Mouse (Mus musculus): ENCODE measurements around the gene Med13l. TPM values are rescaled to one million over a fixed set of nuclear protein-coding genes. Genes with fewer than 3 reads are reported as not detected.

Gene Med13l
- total and polyA plus RNA-seq, 2 experiments from 2014 or later, result 12.5 to 31.0 TPM

DNA sequence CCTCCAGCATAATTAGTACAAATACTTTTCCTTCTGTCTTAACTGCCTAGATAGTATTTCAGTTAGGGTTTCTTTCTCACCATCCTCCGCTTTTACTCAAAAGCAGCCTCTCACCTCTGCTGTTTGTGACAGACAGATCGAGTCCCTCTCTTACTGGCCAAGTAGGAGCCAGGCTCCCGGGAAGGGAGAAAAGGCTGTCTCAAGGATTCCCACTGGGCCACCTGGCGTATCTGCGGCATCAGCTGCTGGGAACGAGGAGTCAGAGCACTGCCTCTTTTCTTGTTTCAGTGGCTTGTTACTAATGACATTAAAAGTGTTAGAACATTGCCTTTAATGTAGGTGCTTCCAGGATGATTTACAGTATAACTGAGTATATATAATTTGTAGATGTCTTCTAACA, 164.9 kb downstream of the Med13l start:
- no peak overlapping the region for H3K4me2 ChIP-seq (ENCODE audit: low read depth)
- H3K4me1 ChIP-seq (ENCODE audit: insufficient read depth), result no peaks in the 10 kb centered on the region
- H3K27ac ChIP-seq (ENCODE audit: low read depth, low read length), result no peak overlapping the region
- ATAC-seq (no peak), DNase-seq (no peak)
- 56% methylated on average over 6 of the region's 6 CpGs for WGBS
- H3K9ac ChIP-seq, result no peak overlapping the region
- no peak overlapping the region for H3K4me3 ChIP-seq (ENCODE audit: low read depth, low read length)
- H3K27me3 ChIP-seq (ENCODE audit: insufficient read depth, low read length), result no peaks in the 10 kb centered on the region
- TF ChIP-seq CTCF (IDR thresholded peaks at IDR 0.05; ENCODE audit: low read depth), result no peak
- H3K36me3 ChIP-seq (ENCODE audit: insufficient read depth), result peaks cover 61% of the 10 kb centered on the region
- H3K9me3 ChIP-seq (ENCODE audit: low read length), result no peaks in the 10 kb centered on the region

DNA sequence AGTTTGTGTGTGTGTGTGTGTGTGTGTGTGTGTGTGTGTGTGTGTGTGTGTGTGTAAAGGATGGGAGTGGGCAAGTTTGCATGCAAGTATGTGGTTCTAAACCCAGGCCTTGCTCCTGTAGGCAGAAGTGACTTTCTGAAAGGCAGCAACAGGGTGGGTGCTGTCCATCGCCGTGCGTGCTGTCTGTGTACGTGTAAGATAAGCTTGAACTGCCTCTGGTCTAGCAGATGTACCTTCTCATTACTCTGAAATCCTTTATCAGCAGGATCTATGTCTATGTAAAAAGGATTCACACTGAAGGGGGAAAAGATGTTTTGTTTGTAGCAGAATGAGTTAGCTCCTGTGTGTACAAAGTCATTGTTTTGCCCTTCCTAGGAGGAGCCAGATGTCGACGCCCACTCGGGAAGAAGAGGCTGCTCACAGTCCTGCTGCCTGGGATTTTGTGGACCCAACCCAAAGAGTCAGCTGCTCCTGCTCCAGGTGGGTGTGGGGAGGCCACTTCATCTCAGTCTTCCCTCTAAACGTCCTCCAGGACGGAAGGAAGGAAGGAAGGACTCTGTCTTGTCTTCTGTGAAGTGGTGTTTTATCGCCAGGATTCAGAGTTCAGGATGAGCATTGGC, 165.5 kb downstream of the Med13l start:
- no peaks in the 10 kb centered on the region for H3K9me3 ChIP-seq (ENCODE audit: low read length)

DNA sequence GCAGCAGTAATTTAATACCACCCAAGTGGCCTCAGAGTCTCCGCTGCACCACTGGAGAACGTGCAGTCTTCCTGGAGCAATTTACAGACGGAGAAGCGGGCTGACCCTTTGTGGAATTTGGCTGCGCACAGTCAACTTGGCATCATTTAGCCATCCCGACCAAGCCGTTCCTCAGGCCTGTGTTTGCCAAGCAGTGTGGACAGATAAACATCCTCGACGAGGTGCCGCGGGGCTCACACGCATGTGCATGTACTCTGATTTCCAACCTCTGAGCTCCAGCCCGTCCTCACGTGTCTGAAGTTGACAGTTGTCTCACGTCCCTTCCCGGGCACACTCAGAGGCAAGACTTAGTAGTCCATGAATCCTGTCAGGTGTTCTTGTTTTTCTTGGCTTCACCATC, 166.9 kb downstream of the Med13l start:
- no peak overlapping the region for H3K4me2 ChIP-seq (ENCODE audit: low read depth)
- ATAC-seq, result no peak
- WGBS, result 89% methylated on average over 16 of the region's 16 CpGs

More for the DNA sequence above, 165.5 kb downstream of the Med13l start:
- ATAC-seq (no peak), DNase-seq (no peak)
- H3K4me3 ChIP-seq (ENCODE audit: low read depth, low read length), result no peak overlapping the region
- no peak for TF ChIP-seq CTCF (IDR thresholded peaks at IDR 0.05; ENCODE audit: low read depth)
- 79% methylated on average over 10 of the region's 10 CpGs for WGBS
- H3K4me2 ChIP-seq (ENCODE audit: low read depth), result no peak overlapping the region
- no peaks in the 10 kb centered on the region for H3K27me3 ChIP-seq (ENCODE audit: insufficient read depth, low read length)
- peaks cover 67% of the 10 kb centered on the region for H3K36me3 ChIP-seq (ENCODE audit: insufficient read depth)
- H3K4me1 ChIP-seq (ENCODE audit: insufficient read depth), result no peaks in the 10 kb centered on the region
- no peak overlapping the region for H3K27ac ChIP-seq (ENCODE audit: low read depth, low read length)
- no peak overlapping the region for H3K9ac ChIP-seq

DNA sequence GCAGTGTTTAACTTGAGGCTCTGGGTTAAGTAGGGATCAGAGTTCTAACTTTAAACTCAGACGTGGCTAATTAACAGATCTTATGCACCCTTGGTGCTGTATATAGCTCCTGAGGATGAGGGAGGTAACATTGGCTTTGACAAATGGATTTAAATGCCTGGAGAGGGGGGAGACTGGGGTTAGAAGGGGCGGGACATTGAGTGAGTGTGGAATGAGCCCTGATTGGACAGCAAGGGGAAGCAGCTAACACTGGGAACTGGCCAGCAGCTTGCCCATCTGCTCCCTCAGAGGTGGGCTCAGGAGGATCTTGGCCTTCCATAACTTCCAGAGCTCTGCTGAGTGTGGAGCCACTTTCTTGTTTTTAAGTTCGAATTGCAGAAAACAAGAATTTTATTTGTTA, 171.7 kb downstream of the Med13l start:
- no peaks in the 10 kb centered on the region for H3K9me3 ChIP-seq (ENCODE audit: low read length)
- H3K9ac ChIP-seq, result no peak overlapping the region
- H3K4me1 ChIP-seq (ENCODE audit: insufficient read depth), result no peaks in the 10 kb centered on the region
- ATAC-seq (no peak), DNase-seq (no peak)
- H3K27ac ChIP-seq (ENCODE audit: low read depth, low read length), result no peak overlapping the region
- H3K4me2 ChIP-seq (ENCODE audit: low read depth), result no peak overlapping the region
- no peaks in the 10 kb centered on the region for H3K27me3 ChIP-seq (ENCODE audit: insufficient read depth, low read length)
- peaks cover 66% of the 10 kb centered on the region for H3K36me3 ChIP-seq (ENCODE audit: insufficient read depth)
- no peak overlapping the region for H3K4me3 ChIP-seq (ENCODE audit: low read depth, low read length)
- 68% methylated on average over 3 of the region's 3 CpGs for WGBS
- no peak for TF ChIP-seq CTCF (IDR thresholded peaks at IDR 0.05; ENCODE audit: low read depth)

More for the DNA sequence above, 166.9 kb downstream of the Med13l start:
- H3K27me3 ChIP-seq (ENCODE audit: insufficient read depth, low read length), result no peaks in the 10 kb centered on the region
- H3K27ac ChIP-seq (ENCODE audit: low read depth, low read length), result no peak overlapping the region
- H3K36me3 ChIP-seq (ENCODE audit: insufficient read depth), result peaks cover 65% of the 10 kb centered on the region
- no peak overlapping the region for H3K9ac ChIP-seq
- no peak overlapping the region for H3K4me3 ChIP-seq (ENCODE audit: low read depth, low read length)
- no peak for DNase-seq
- no peak for TF ChIP-seq CTCF (IDR thresholded peaks at IDR 0.05; ENCODE audit: low read depth)
- H3K4me1 ChIP-seq (ENCODE audit: insufficient read depth), result no peaks in the 10 kb centered on the region
- no peaks in the 10 kb centered on the region for H3K9me3 ChIP-seq (ENCODE audit: low read length)

DNA sequence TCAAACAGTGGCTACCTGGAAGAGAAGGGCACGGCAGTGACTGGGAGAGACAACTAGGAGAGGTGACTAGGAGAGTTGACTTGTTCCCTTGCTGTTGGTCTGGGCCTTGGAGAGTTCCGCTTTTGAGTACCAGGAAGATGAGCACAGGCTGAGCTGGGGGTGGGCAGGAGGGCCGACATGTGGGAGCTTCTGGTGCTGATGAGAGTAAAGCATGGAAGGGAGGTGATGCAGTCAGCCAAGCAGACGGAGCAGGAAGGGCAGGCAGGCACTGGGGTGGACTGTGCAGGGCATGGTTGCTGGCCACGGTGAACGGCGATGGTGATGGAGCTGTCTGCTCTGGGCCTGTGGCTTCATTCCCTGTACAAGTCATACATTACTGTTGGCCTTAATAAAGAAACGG, 172.2 kb downstream of the Med13l start:
- ATAC-seq (no peak), DNase-seq (no peak)
- Histone ChIP-seq H3K27ac (ENCODE audit: low read depth, low read length) (no peak overlapping the region), H3K27me3 (ENCODE audit: insufficient read depth, low read length) (no peaks in the 10 kb centered on the region), H3K4me1 (ENCODE audit: insufficient read depth) (no peaks in the 10 kb centered on the region), H3K4me3 (ENCODE audit: low read depth, low read length) (no peak overlapping the region), H3K9ac (no peak overlapping the region), H3K9me3 (ENCODE audit: low read length) (no peaks in the 10 kb centered on the region), H3K4me2 (ENCODE audit: low read depth) (no peak overlapping the region), H3K36me3 (ENCODE audit: insufficient read depth) (peaks cover 63% of the 10 kb centered on the region)
- TF ChIP-seq CTCF (IDR thresholded peaks at IDR 0.05; ENCODE audit: low read depth), result no peak
- 84% methylated on average over 8 of the region's 8 CpGs for WGBS

DNA sequence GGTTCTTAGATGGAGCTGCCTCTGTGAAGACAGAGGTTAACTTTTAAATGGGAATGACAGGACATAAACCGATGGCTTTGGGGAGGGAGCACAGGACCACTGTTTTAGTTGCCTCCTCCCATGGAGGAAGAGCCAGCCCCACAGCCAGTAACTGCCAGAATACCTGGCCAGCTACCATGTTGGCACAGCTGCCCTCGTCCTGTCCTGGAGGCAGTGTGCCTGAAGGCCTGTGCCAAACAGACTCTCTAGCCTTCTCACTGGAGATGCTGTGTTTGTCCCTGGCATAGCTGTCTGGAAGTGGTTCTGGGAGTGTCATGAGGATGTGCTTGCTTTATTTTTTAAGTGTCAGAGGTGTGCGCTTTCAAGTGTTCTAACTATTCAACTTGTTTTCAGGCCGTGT, 173.1 kb downstream of the Med13l start:
- H3K36me3 ChIP-seq (ENCODE audit: insufficient read depth), result peaks cover 60% of the 10 kb centered on the region
- no peak overlapping the region for H3K4me2 ChIP-seq (ENCODE audit: low read depth)
- H3K4me1 ChIP-seq (ENCODE audit: insufficient read depth), result no peaks in the 10 kb centered on the region
- ATAC-seq, result no peak
- DNase-seq, result no peak
- no peaks in the 10 kb centered on the region for H3K27me3 ChIP-seq (ENCODE audit: insufficient read depth, low read length)
- H3K9ac ChIP-seq, result no peak overlapping the region
- no peak overlapping the region for H3K4me3 ChIP-seq (ENCODE audit: low read depth, low read length)
- H3K9me3 ChIP-seq (ENCODE audit: low read length), result no peaks in the 10 kb centered on the region
- WGBS, result 79% methylated on average over 4 of the region's 4 CpGs
- no peak for TF ChIP-seq CTCF (IDR thresholded peaks at IDR 0.05; ENCODE audit: low read depth)
- H3K27ac ChIP-seq (ENCODE audit: low read depth, low read length), result no peak overlapping the region

DNA sequence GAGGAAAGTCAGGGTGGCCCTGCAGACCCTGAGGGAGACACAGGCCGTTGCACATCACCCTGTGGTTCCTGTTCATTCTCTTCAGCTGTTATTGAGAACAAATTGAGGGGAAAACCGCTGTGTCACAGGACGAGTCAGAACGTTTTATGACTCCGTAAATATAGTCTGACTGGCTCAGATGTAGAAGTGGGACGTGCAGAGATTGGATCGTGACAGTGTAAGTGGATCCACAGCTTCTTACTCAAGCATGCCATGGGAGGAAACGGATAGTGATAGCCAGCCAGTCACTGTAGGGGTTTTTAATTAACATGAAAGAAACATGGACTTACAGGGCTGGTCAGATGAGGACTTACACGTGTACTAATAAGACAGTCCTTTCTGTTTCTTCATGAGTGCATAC, 174.0 kb downstream of the Med13l start:
- H3K9me3 ChIP-seq (ENCODE audit: low read length), result no peaks in the 10 kb centered on the region
- ATAC-seq (no peak), DNase-seq (no peak)
- 80% methylated on average over 9 of the region's 9 CpGs for WGBS
- no peak overlapping the region for H3K9ac ChIP-seq
- no peak overlapping the region for H3K27ac ChIP-seq (ENCODE audit: low read depth, low read length)
- H3K27me3 ChIP-seq (ENCODE audit: insufficient read depth, low read length), result no peaks in the 10 kb centered on the region
- H3K4me2 ChIP-seq (ENCODE audit: low read depth), result no peak overlapping the region
- H3K4me3 ChIP-seq (ENCODE audit: low read depth, low read length), result no peak overlapping the region
- H3K36me3 ChIP-seq (ENCODE audit: insufficient read depth), result peaks cover 59% of the 10 kb centered on the region
- H3K4me1 ChIP-seq (ENCODE audit: insufficient read depth), result no peaks in the 10 kb centered on the region
- no peak for TF ChIP-seq CTCF (IDR thresholded peaks at IDR 0.05; ENCODE audit: low read depth)

All from forebrain, postnatal 0 days (tissue).